Mouse (Mus musculus): Measurements from ENCODE around the gene Osbp2.

DNA sequence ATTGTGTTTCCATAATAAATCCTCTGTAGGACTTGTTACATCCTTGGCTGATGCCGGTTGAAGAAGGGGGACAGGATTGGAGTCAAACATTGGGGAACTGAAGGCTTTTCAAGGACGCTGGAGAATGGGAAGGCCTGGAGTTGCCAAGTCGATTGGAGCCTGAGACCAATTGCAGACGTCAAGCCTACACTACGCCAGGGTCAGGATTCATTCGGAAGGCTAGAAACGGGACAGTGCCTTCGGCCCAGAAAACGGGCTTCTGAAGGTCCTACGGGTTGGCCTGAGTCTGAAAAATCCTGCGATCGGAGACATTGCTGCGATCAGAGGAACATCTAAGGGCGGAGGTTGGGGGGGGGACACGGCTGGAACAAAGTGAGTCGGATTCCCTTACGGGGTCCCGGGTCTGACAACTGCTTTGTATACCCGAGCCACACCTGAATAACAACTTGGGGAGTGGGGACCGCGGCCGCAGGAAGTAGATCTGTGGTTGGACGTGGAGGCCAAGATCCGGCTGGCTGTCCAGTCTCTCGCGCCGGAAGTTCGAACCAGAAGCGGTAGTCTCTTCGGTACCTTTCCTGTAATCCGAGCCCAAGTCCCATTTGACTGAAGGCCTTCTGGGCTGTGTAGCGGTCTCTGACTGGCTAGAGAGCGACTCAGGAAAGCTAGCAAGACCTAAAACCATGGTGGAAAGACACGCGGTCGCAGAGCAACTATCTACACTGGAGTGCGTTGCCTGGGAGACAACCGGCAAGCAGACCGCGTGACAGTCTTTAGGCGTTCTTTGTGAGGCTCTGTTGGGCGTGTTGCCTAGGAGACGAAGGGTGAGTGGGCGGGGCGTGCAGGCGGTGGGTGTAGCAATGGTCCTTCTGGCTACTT lies 30.9 kb upstream of the Osbp2 start, which contains the start of the genes 4921536K21Rik and Dusp18:
- TF ChIP-seq CTCF (IDR thresholded peaks at IDR 0.05; ENCODE audit: low read depth, low read length), result no peak
- TF ChIP-seq TAL1 (conservative IDR thresholded peaks at IDR 0.05; ENCODE audit: low read depth, low read length), result no peak
- no peak for TF ChIP-seq POLR2AphosphoS5 (IDR thresholded peaks at IDR 0.05; ENCODE audit: insufficient replicate concordance, low read depth, low read length)
- no peak for TF ChIP-seq GATA1 (IDR thresholded peaks at IDR 0.05; ENCODE audit: borderline replicate concordance, low read length)
